In the genomic region with DNA sequence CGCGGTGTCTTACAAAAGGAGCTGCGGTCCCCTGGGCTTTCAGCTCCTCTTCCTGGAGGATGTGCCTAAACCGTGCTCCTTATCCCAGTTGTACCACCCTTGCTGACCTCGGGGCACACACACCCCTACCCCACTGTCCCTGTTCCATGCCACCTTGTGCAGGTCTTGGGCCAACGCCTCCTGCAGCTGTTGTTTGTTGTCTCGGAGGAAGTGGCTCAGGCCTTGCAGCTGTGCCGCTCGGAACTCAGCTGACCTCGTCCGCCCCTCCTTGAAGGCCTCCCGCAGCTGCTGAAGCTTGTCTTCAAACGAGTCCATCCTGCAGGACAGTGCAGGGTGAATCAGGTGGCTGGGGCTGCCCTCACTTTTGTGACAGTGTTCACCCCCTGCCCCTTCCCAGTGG, we compare ENCODE assay signal across 1 mouse cellular context.
TF ChIP-seq lines count a peak whose summit lies in the region.

No protein-coding gene starts in this region.

TF ChIP-seq in CH12.LX, 34 proteins besides CTCF, POLR2A, EP300 and RAD21 (continued from another document):
- TF ChIP-seq GABPA (IDR thresholded peaks at IDR 0.05; ENCODE audit: insufficient replicate concordance, low read depth, low read length) (no peak), BHLHE40 (IDR thresholded peaks at IDR 0.05; ENCODE audit: low read depth, low read length) (peak; percentile 86), MEF2A (IDR thresholded peaks at IDR 0.05; ENCODE audit: borderline replicate concordance, low read depth, low read length) (0 out of 2 replicates have a peak, but pooled peaks have one; percentile 50), TCF12 (IDR thresholded peaks at IDR 0.05; ENCODE audit: low read depth, low read length) (peak; percentile 98), POLR2AphosphoS2 (IDR thresholded peaks at IDR 0.05; ENCODE audit: low read depth, low read length) (no peak), ZMIZ1 (IDR thresholded peaks at IDR 0.05; ENCODE audit: low read depth, low read length) (no peak), NRF1 (IDR thresholded peaks at IDR 0.05; ENCODE audit: low read depth, low read length) (no peak), SIN3A (IDR thresholded peaks at IDR 0.05; ENCODE audit: low read length) (peak; percentile 91), CHD2 (IDR thresholded peaks at IDR 0.05; ENCODE audit: low read length) (0 out of 2 replicates have a peak, but pooled peaks have one; percentile 17), SMC3 (IDR thresholded peaks at IDR 0.05; ENCODE audit: low read depth, low read length) (no peak), RCOR1 (conservative IDR thresholded peaks at IDR 0.05; ENCODE audit: low read depth, low read length) (no peak), E2F4 (IDR thresholded peaks at IDR 0.05; ENCODE audit: insufficient replicate concordance, low read depth, low read length) (no peak), MAZ (IDR thresholded peaks at IDR 0.05; ENCODE audit: low read depth, low read length) (0 out of 2 replicates have a peak, but pooled peaks have one; percentile 29), MXI1 (IDR thresholded peaks at IDR 0.05; ENCODE audit: low read depth, low read length) (peak; percentile 58)
